Mouse (Mus musculus) liver, embryonic 16.5 days (tissue): ENCODE results near the gene Olfr322. TPM values are rescaled to one million over a fixed set of nuclear protein-coding genes. Genes with fewer than 3 reads are reported as not detected.
"Not testable (repeated sequence)": the region's sequence is repeated elsewhere in the genome, so short reads cannot be mapped to it uniquely, and the experiment has no call there.

ENCODE experiments used
- ATAC-seq: fragments of 200-750 bp; cut with Nextera tagmentation; 2 replicates; pipeline ENCODE4 v1.8.0; 2017; ENCODE audit warnings: low read depth, mild to moderate bottlenecking, moderate number of reproducible peaks, moderate library complexity
- H3K27ac ChIP-seq: fragments of 300-500 bp; sonication (generic); 2 replicates; pipeline ENCODE4 v1.5.1; 2014; ENCODE audit warnings: mild to moderate bottlenecking, low read length
- H3K27me3 ChIP-seq: fragments of 300-500 bp; sonication (generic); 2 replicates; pipeline ENCODE4 v1.6.1; 2014; ENCODE audit warnings: low read depth, low read length, mixed read lengths; ENCODE audit not compliant: control insufficient read depth, insufficient read depth
- H3K36me3 ChIP-seq: fragments of 300-500 bp; sonication (generic); 2 replicates; pipeline ENCODE4 v1.6.1; 2014; ENCODE audit warnings: mild to moderate bottlenecking; ENCODE audit not compliant: control insufficient read depth, insufficient read depth
- H3K4me1 ChIP-seq: fragments of 300-500 bp; sonication (generic); 2 replicates; pipeline ENCODE4 v1.6.1; 2014; ENCODE audit warnings: low read depth, low read length, mixed read lengths; ENCODE audit not compliant: control insufficient read depth
- H3K4me2 ChIP-seq: fragments of 300-500 bp; sonication (generic); 2 replicates; pipeline ENCODE4 v1.6.1; 2014; ENCODE audit warnings: low read depth, low read length, mixed read lengths
- H3K4me3 ChIP-seq: fragments of 300-500 bp; sonication (generic); 2 replicates; pipeline ENCODE4 v1.5.1; 2014; ENCODE audit warnings: low read depth, mild to moderate bottlenecking, low read length
- H3K9ac ChIP-seq: fragments of 300-500 bp; sonication (generic); 2 replicates; pipeline ENCODE4 v1.6.1; 2014; ENCODE audit warnings: low read depth, low read length
- H3K9me3 ChIP-seq: fragments of 300-500 bp; sonication (generic); replicated peaks from 2 replicates; pipeline ENCODE4 v1.6.1; 2016; ENCODE audit warnings: low read length; ENCODE audit not compliant: control insufficient read depth
- WGBS: fragments of 180-500 bp; shearing (Covaris S2); extraction: QIAGEN DNeasy Blood & Tissue Kit; methylation state at CpG from one replicate; pipeline ENCODE4 v1.1.7; 2014; ENCODE audit not compliant: insufficient replicate concordance; 5-methylcytosine and 5-hydroxymethylcytosine counted together
- polyA plus RNA-seq: library from polyadenylated mRNA; unstranded; fragments of >200 nt; fragmentation: Nextera tagmentation; extraction: Ambion mirVana; gene quantifications from 2 replicates; pipeline ENCODE4 v1.2.1, GENCODE M21; 2015

Olfr322 gene
- polyA plus RNA-seq, 1 experiment from 2014 or later = 0.08 TPM

- Histone ChIP-seq H3K4me3 (no peak overlapping the region), H3K9ac (no peak overlapping the region), H3K27me3 (no peaks in the 10 kb centered on the region), H3K9me3 (no peaks in the 10 kb centered on the region), H3K36me3 (no peaks in the 10 kb centered on the region), H3K27ac (no peak overlapping the region), H3K4me2 (no peak overlapping the region), H3K4me1 (no peaks in the 10 kb centered on the region)
- 41% methylated on average over 4 of the region's 4 CpGs for WGBS
- ATAC-seq = no peak
These were observed 13.2 kb downstream of the Olfr322 start for GRCm38 (mm10) chr11:58671825-58672224.

GRCm38 (mm10) chr11:58680799-58681198 is 22.2 kb downstream of the Olfr322 start, which contains the start of gene Olfr320:
TSS of gene Olfr320 (plus strand) at chr11:58681099.
- Histone ChIP-seq H3K9me3 (no peaks in the 10 kb centered on the region), H3K4me1 (no peaks in the 10 kb centered on the region), H3K4me2 (no peak within 1 kb of the TSS), H3K9ac (no peak within 1 kb of the TSS), H3K4me3 (no peak within 1 kb of the TSS), H3K27ac (no peak within 1 kb of the TSS), H3K36me3 (no peaks in the 10 kb centered on the region), H3K27me3 (no peaks in the 10 kb centered on the region)
- ATAC-seq = no peak
- 44% methylated on average over 1 of the region's 1 CpGs for WGBS

GRCm38 (mm10) chr11:58698862-58699261 is 40.3 kb downstream of the Olfr322 start, which contains the start of gene Olfr319:
TSS of gene Olfr319 (plus strand) at chr11:58699162.
- no peak within 1 kb of the TSS for H3K9ac ChIP-seq
- H3K36me3 ChIP-seq = no peaks in the 10 kb centered on the region
- 61% methylated on average over 3 of the region's 3 CpGs for WGBS
- H3K4me2 ChIP-seq = no peak within 1 kb of the TSS
- no peak for ATAC-seq
- no peaks in the 10 kb centered on the region for H3K9me3 ChIP-seq
- H3K4me1 ChIP-seq = no peaks in the 10 kb centered on the region
- H3K27me3 ChIP-seq = no peaks in the 10 kb centered on the region
- no peak within 1 kb of the TSS for H3K27ac ChIP-seq
- H3K4me3 ChIP-seq = no peak within 1 kb of the TSS

- Histone ChIP-seq H3K9me3 (no peaks in the 10 kb centered on the region), H3K36me3 (no peaks in the 10 kb centered on the region), H3K27me3 (no peaks in the 10 kb centered on the region), H3K4me1 (no peaks in the 10 kb centered on the region), H3K9ac (no peak overlapping the region), H3K4me3 (no peak overlapping the region), H3K4me2 (no peak overlapping the region), H3K27ac (no peak overlapping the region)
- 63% methylated on average over 11 of the region's 11 CpGs for WGBS
- ATAC-seq = no peak
These were observed 50.5 kb downstream of the Olfr322 start for GRCm38 (mm10) chr11:58709086-58709485.

- not testable (repeated sequence) for ATAC-seq, H3K27me3 ChIP-seq, H3K36me3 ChIP-seq, H3K4me1 ChIP-seq, H3K9ac ChIP-seq, H3K4me2 ChIP-seq, H3K27ac ChIP-seq, H3K9me3 ChIP-seq, H3K4me3 ChIP-seq
- 70% methylated on average over 7 of the region's 7 CpGs for WGBS
These were observed 59.1 kb downstream of the Olfr322 start for GRCm38 (mm10) chr11:58717723-58718122.

Other genes starting within 250 kb of the Olfr322 start
- not detected in 2 replicates for gene 1810065E05Rik, start 237.7 kb upstream of the Olfr322 start, polyA plus RNA-seq
- gene Gm12253, start 226.2 kb upstream of the Olfr322 start, polyA plus RNA-seq = not detected in 2 replicates
- gene Lypd9, start 205.9 kb upstream of the Olfr322 start, polyA plus RNA-seq = not detected in 2 replicates
- not detected in 2 replicates for gene Olfr30, start 196.5 kb upstream of the Olfr322 start, polyA plus RNA-seq
- not detected in 2 replicates for gene Olfr332, start 166.2 kb upstream of the Olfr322 start, polyA plus RNA-seq
- gene Olfr331, start 156.2 kb upstream of the Olfr322 start, polyA plus RNA-seq = not detected in 2 replicates
- not detected in 2 replicates for gene Olfr330, start 123.9 kb upstream of the Olfr322 start, polyA plus RNA-seq
- gene Olfr329-ps, start 112.4 kb upstream of the Olfr322 start, polyA plus RNA-seq = not detected in 2 replicates
- gene Olfr328, start 103.1 kb upstream of the Olfr322 start, polyA plus RNA-seq = not detected in 2 replicates
- not detected in 2 replicates for gene Olfr224, start 88.2 kb upstream of the Olfr322 start, polyA plus RNA-seq
- gene Olfr325, start 81.1 kb upstream of the Olfr322 start, polyA plus RNA-seq = not detected in 2 replicates
- not detected in 2 replicates for gene Olfr324, start 63.7 kb upstream of the Olfr322 start, polyA plus RNA-seq
- gene 2210407C18Rik, start 42.7 kb upstream of the Olfr322 start, polyA plus RNA-seq = not detected in 2 replicates
- gene Olfr323, start 28.3 kb upstream of the Olfr322 start, polyA plus RNA-seq = not detected in 2 replicates
- gene Trim58, start 18.3 kb upstream of the Olfr322 start, polyA plus RNA-seq = 12.7 and 15.7 TPM in 2 replicates
- not detected in 2 replicates for gene Olfr320, start 22.3 kb downstream of the Olfr322 start, polyA plus RNA-seq
- not detected in 2 replicates for gene Olfr319, start 40.4 kb downstream of the Olfr322 start, polyA plus RNA-seq
- not detected in 2 replicates for gene Olfr318, start 65.2 kb downstream of the Olfr322 start, polyA plus RNA-seq
- gene Olfr317, start 80.4 kb downstream of the Olfr322 start, polyA plus RNA-seq = not detected in 2 replicates
- gene Olfr316, start 94.0 kb downstream of the Olfr322 start, polyA plus RNA-seq = not detected in 2 replicates
- not detected in 2 replicates for gene Olfr315, start 114.4 kb downstream of the Olfr322 start, polyA plus RNA-seq
- not detected in 2 replicates for gene Olfr314, start 124.2 kb downstream of the Olfr322 start, polyA plus RNA-seq
- gene Fam183b, start 143.2 kb downstream of the Olfr322 start, polyA plus RNA-seq = 0.17 TPM in 1 of 2 replicates, not detected in the other
- gene Olfr313, start 156.2 kb downstream of the Olfr322 start, polyA plus RNA-seq = not detected in 2 replicates
- gene Olfr312, start 170.5 kb downstream of the Olfr322 start, polyA plus RNA-seq = not detected in 2 replicates
- gene Olfr311, start 180.5 kb downstream of the Olfr322 start, polyA plus RNA-seq = not detected in 2 replicates
- 1.5 and 2.3 TPM in 2 replicates for gene Gm12258, start 188.4 kb downstream of the Olfr322 start, polyA plus RNA-seq
- 2.2 and 2.3 TPM in 2 replicates for gene 2810021J22Rik, start 208.4 kb downstream of the Olfr322 start, polyA plus RNA-seq
- 4.2 and 5.6 TPM in 2 replicates for gene Zfp39, start 245.4 kb downstream of the Olfr322 start, polyA plus RNA-seq